Mouse (Mus musculus): Measurements from ENCODE around the gene Atat1. TPM values are rescaled to one million over a fixed set of nuclear protein-coding genes. Genes with fewer than 3 reads are reported as not detected.

Gene Atat1
- total RNA-seq, 1 experiment = 12.9 TPM

- Histone ChIP-seq H3K27ac (ENCODE audit: insufficient read depth, low read depth, low read length, poor library complexity, severe bottlenecking) (peak overlapping the region; percentile 68), H3K4me3 (ENCODE audit: insufficient read depth in 1 of 2, low read depth in 1 of 2, low read length in 2 of 2, poor library complexity in 1 of 2, severe bottlenecking in 1 of 2) (peak overlapping the region; percentile 68 to 69), H3K4me1 (ENCODE audit: control insufficient read depth in 2 of 2, insufficient read depth in 2 of 2, low read length in 2 of 2, poor library complexity in 1 of 2) (peaks cover 0 to 8% of the 10 kb centered on the region in 2 experiments; a peak in 2 of 4 replicates), H3K9ac (ENCODE audit: insufficient read depth, low read depth, low read length, poor library complexity, severe bottlenecking) (peak overlapping the region; percentile 64), H3K9me3 (ENCODE audit: control insufficient read depth, insufficient read depth, low read depth, low read length) (no peaks in the 10 kb centered on the region), H3K36me3 (ENCODE audit: control insufficient read depth, insufficient read depth, low read length, poor library complexity, severe bottlenecking) (peaks cover 33% of the 10 kb centered on the region)
- TF ChIP-seq ZNF384 (IDR thresholded peaks at IDR 0.05; ENCODE audit: low read depth, low read length) = peak; percentile 91
- no peak for TF ChIP-seq HCFC1 (IDR thresholded peaks at IDR 0.05; ENCODE audit: borderline replicate concordance, insufficient read depth, low read length)
- 0 out of 2 replicates have a peak, but pooled peaks have one; percentile 42 for TF ChIP-seq CHD2 (IDR thresholded peaks at IDR 0.05; ENCODE audit: low read depth, low read length)
- in situ Hi-C loops (cut with MboI; ENCODE audit: low sequenced_read_pairs in 2 of 2, unreplicated experiment in 2 of 2) = no loop called here
- DNase-seq (ENCODE audit: low read depth, low spot score) = peak; percentile 96
Measured at GRCm38 (mm10) chr17:35919060-35919715, 9.3 kb upstream of the Atat1 start.

DNA sequence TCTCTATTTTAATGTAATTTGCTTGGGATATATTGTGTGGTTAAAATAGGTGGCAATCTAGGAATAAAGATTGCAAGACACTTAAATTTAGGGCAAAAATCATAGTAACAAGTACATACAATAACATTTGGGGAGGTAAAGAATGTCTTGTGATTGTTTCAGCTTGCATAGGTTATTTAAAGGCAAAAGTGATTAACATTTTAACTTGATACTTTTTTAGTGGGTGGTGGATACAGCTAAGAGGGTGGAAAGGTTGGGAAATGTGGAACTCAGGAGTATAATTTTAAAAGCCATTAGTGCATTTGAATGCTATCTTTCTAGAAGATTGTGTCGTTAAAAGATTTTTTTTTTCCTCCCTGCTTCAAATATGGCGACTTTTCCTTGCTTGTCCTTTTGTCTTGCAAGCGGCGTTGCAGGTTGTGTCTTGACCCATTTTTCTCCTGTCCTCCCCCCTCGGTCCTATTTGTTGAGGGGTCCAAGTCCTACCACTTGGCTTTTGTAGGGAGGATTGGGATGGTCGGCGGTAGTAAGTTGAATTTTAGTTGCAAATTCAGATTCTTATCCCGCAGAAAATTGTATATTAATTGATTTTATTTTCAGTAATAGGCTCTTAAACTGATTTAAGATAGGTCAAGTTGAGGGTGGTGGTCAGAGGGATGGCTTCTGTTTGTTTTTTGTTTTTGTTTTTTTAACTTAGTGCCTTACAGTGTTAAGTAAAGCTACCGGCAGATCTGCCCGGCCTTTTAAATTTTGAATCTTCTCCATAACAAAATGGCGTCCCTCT is 8.6 kb upstream of the Atat1 start:
- no peaks in the 10 kb centered on the region for H3K9me3 ChIP-seq (ENCODE audit: control insufficient read depth, insufficient read depth, low read depth, low read length)
- TF ChIP-seq ZNF384 (IDR thresholded peaks at IDR 0.05; ENCODE audit: low read depth, low read length) (peak; percentile 62; the same call in 1 of the 2 replicates), CHD2 (IDR thresholded peaks at IDR 0.05; ENCODE audit: low read depth, low read length) (peak; percentile 10; the same call in 1 of the 2 replicates), ZC3H11A (IDR thresholded peaks at IDR 0.05; ENCODE audit: borderline replicate concordance, low read depth, low read length) (no peak), HCFC1 (IDR thresholded peaks at IDR 0.05; ENCODE audit: borderline replicate concordance, insufficient read depth, low read length) (no peak; the same call in 1 of the 2 replicates), MAFK (IDR thresholded peaks at IDR 0.05; ENCODE audit: insufficient read depth, low read depth, low read length) (no peak)
- H3K4me3 ChIP-seq (ENCODE audit: insufficient read depth in 1 of 2, low read depth in 1 of 2, low read length in 2 of 2, poor library complexity in 1 of 2, severe bottlenecking in 1 of 2) = peak overlapping the region; percentile 69 to 82
- DNase-seq (ENCODE audit: low read depth, low spot score) = no peak
- peak overlapping the region; percentile 96 for H3K9ac ChIP-seq (ENCODE audit: insufficient read depth, low read depth, low read length, poor library complexity, severe bottlenecking)
- in situ Hi-C loops (cut with MboI; ENCODE audit: low sequenced_read_pairs in 2 of 2, unreplicated experiment in 2 of 2) = no loop called here
- peaks cover 29% of the 10 kb centered on the region for H3K36me3 ChIP-seq (ENCODE audit: control insufficient read depth, insufficient read depth, low read length, poor library complexity, severe bottlenecking)
- peak overlapping the region; percentile 92 for H3K27ac ChIP-seq (ENCODE audit: insufficient read depth, low read depth, low read length, poor library complexity, severe bottlenecking)
- H3K4me1 ChIP-seq (ENCODE audit: control insufficient read depth in 2 of 2, insufficient read depth in 2 of 2, low read length in 2 of 2, poor library complexity in 1 of 2) = peaks cover 0 to 8% of the 10 kb centered on the region in 2 experiments; a peak in 2 of 4 replicates

DNA sequence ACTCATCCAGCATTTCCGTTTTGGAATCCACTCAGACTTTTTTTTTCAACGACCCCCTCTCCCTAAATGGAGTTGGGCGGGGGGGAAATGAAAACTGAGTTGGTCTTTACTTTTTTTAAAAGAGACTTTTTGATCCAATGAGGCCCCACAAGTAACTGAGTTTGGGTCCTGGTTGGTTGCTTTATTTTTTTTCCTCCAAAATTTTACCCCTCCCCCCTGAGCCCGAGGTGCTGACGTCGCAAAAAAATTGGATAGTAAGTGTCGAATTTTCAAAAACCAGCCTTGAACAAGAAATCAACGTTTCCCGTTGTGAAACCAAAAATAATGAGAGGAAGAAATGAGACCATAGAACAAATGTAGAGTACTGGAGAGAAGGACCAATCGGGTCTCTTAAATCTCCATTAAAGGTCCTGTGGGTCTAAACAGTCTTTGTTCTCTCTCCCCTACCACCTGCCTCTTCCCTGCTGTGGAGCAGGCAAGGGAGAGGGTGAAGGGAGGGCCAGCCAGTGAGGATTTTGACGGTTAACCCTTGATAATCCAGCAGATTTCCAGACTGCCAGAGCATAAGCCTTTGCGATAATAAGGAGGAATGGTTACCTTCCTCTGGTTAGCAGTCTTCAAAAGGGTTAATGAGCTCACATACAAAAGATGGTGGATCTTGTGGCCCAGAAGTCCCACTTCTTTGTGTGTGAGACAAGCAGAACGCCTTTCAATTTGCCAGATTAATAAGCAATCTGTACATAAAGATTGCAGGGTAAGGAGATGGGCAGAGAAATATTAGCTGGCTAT is 7.8 kb upstream of the Atat1 start:
- no peak for DNase-seq (ENCODE audit: low read depth, low spot score)
- Histone ChIP-seq H3K36me3 (ENCODE audit: control insufficient read depth, insufficient read depth, low read length, poor library complexity, severe bottlenecking) (peaks cover 32% of the 10 kb centered on the region), H3K27ac (ENCODE audit: insufficient read depth, low read depth, low read length, poor library complexity, severe bottlenecking) (peak overlapping the region; percentile 92), H3K9me3 (ENCODE audit: control insufficient read depth, insufficient read depth, low read depth, low read length) (no peaks in the 10 kb centered on the region), H3K4me1 (ENCODE audit: control insufficient read depth in 2 of 2, insufficient read depth in 2 of 2, low read length in 2 of 2, poor library complexity in 1 of 2) (peaks cover 0 to 10% of the 10 kb centered on the region in 2 experiments; a peak in 2 of 4 replicates), H3K4me3 (ENCODE audit: insufficient read depth in 1 of 2, low read depth in 1 of 2, low read length in 2 of 2, poor library complexity in 1 of 2, severe bottlenecking in 1 of 2) (peak overlapping the region; percentile 69 to 82), H3K9ac (ENCODE audit: insufficient read depth, low read depth, low read length, poor library complexity, severe bottlenecking) (peak overlapping the region; percentile 96)
- in situ Hi-C loops (cut with MboI; ENCODE audit: low sequenced_read_pairs in 2 of 2, unreplicated experiment in 2 of 2) = no loop called here
- no peak for TF ChIP-seq ZC3H11A (IDR thresholded peaks at IDR 0.05; ENCODE audit: borderline replicate concordance, low read depth, low read length)
- peak; percentile 98 for TF ChIP-seq MAFK (IDR thresholded peaks at IDR 0.05; ENCODE audit: insufficient read depth, low read depth, low read length)
- TF ChIP-seq ZNF384 (IDR thresholded peaks at IDR 0.05; ENCODE audit: low read depth, low read length) = 0 out of 2 replicates have a peak, but pooled peaks have one; percentile 53
- no peak for TF ChIP-seq CHD2 (IDR thresholded peaks at IDR 0.05; ENCODE audit: low read depth, low read length)
- TF ChIP-seq HCFC1 (IDR thresholded peaks at IDR 0.05; ENCODE audit: borderline replicate concordance, insufficient read depth, low read length) = no peak

DNA sequence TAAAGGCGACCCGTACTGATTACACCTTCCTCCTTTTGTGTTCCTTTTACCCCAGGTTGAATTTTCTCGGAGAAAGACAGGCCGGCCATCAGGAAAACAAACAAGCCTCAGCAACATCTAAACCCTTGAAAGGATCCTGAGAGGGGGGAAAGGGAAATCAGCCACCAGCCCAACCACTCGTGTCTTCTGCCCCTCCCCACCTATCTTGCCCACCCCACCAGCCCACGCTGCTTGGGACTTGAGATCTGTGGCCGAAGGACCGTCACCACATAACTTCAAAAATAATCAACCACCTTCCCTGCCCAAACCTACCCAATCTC is 7.2 kb upstream of the Atat1 start:
- H3K27ac ChIP-seq (ENCODE audit: insufficient read depth, low read depth, low read length, poor library complexity, severe bottlenecking) = peak overlapping the region; percentile 92
- in situ Hi-C loops (cut with MboI; ENCODE audit: low sequenced_read_pairs in 2 of 2, unreplicated experiment in 2 of 2) = no loop called here
- peaks cover 0 to 10% of the 10 kb centered on the region in 2 experiments; a peak in 2 of 4 replicates for H3K4me1 ChIP-seq (ENCODE audit: control insufficient read depth in 2 of 2, insufficient read depth in 2 of 2, low read length in 2 of 2, poor library complexity in 1 of 2)
- DNase-seq (ENCODE audit: low read depth, low spot score) = no peak
- H3K4me3 ChIP-seq (ENCODE audit: insufficient read depth in 1 of 2, low read depth in 1 of 2, low read length in 2 of 2, poor library complexity in 1 of 2, severe bottlenecking in 1 of 2) = peak overlapping the region; percentile 69 to 82
- H3K9me3 ChIP-seq (ENCODE audit: control insufficient read depth, insufficient read depth, low read depth, low read length) = no peaks in the 10 kb centered on the region
- H3K36me3 ChIP-seq (ENCODE audit: control insufficient read depth, insufficient read depth, low read length, poor library complexity, severe bottlenecking) = peaks cover 33% of the 10 kb centered on the region
- peak overlapping the region; percentile 96 for H3K9ac ChIP-seq (ENCODE audit: insufficient read depth, low read depth, low read length, poor library complexity, severe bottlenecking)
- TF ChIP-seq ZNF384 (IDR thresholded peaks at IDR 0.05; ENCODE audit: low read depth, low read length) (no peak), CHD2 (IDR thresholded peaks at IDR 0.05; ENCODE audit: low read depth, low read length) (no peak), MAFK (IDR thresholded peaks at IDR 0.05; ENCODE audit: insufficient read depth, low read depth, low read length) (no peak), HCFC1 (IDR thresholded peaks at IDR 0.05; ENCODE audit: borderline replicate concordance, insufficient read depth, low read length) (no peak), ZC3H11A (IDR thresholded peaks at IDR 0.05; ENCODE audit: borderline replicate concordance, low read depth, low read length) (no peak)

All from ES-E14 (cell line).